Mouse (Mus musculus) mouse embryonic stem cell (cell line): ENCODE data around the gene Cd300lf.

ENCODE experiments used
- in situ Hi-C, 2 experiments: fragments of 300-500 bp; cut with MboI; formaldehyde crosslinking; loops; 1 replicate in 1 of 2; 3 replicates in 1 of 2; pipeline ENCODE4 v1.14.3; 2019 to 2020; ENCODE audit warnings: low sequenced_read_pairs in 2 of 2, low pct_unique_long_range_greater_than_20kb in 1 of 2, mixed read lengths in 1 of 2; ENCODE audit not compliant: unreplicated experiment in 1 of 2

The Cd300lf gene

GRCm38 (mm10) chr11:115133800-115134199 lies at the start of gene Cd300lf:
TSS of gene Cd300lf (minus strand) at chr11:115133992.
- in situ Hi-C loops, result no loop called here

GRCm38 (mm10) chr11:115181913-115182638 lies 48.3 kb upstream of the Cd300lf start:
- in situ Hi-C loops, result no loop called here

- in situ Hi-C loops, result no loop called here
Observed at GRCm38 (mm10) chr11:115179881-115180280, 46.1 kb upstream of the Cd300lf start.

DNA sequence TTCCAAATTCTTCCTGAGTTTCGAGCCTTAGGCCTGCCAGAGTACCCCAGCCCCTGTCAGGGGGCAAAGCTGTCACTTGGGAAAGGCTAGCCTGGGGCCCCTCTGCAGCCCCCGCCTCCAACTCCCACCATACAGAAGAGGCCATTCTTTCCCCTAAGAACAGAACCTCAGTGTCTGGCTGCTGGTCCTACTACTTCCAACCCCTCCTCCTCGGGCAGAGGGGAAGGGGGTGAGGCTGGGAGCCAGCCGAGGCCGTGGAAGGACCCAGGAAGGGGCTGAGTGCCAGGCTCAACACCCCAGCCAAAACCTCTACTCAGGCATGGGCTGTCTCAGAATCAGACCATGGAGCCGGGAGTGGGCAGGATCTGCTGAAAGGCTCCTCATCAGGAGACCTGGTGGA lies 45.4 kb upstream of the Cd300lf start:
- in situ Hi-C loops, result no loop called here

- in situ Hi-C loops, result no loop called here
Observed at GRCm38 (mm10) chr11:115178766-115179165, 45.0 kb upstream of the Cd300lf start.

- in situ Hi-C loops, result no loop called here
Observed at GRCm38 (mm10) chr11:115177559-115178195, 43.9 kb upstream of the Cd300lf start.

- in situ Hi-C loops, result no loop called here
Observed at GRCm38 (mm10) chr11:115176399-115177190, 42.8 kb upstream of the Cd300lf start.

GRCm38 (mm10) chr11:115173549-115174339 lies 40.0 kb upstream of the Cd300lf start:
- in situ Hi-C loops, result loop anchor here in 1 of 2 experiments (25.0 kb wide), 1 partner anchor 89 kb away; the partner anchor contains the start of gene Grin2c

DNA sequence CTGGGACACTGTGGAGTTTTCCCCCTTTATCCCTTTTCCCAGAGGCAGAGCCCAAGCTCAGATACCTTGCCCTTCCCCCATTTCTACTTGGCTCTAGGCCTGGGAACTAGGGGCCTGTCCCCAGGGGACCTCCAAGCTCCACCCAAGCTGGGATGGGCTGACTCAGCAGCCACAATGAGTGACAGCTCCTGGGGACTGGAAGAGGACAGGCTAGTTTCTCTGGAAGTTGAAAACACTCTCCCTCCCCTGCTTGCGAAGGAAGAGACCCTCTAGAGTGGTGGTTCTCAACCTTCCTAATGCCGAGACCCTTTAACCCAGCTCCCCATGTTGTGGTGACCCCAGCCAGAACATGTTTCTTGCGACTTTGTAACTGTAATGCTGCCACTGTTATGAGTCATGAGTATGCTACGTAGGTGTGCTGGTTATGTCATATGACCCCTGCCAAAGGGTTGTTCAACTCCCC lies 39.1 kb upstream of the Cd300lf start:
- in situ Hi-C loops, result loop anchor here in 1 of 2 experiments (25.0 kb wide), 1 partner anchor 89 kb away; the partner anchor contains the start of gene Grin2c

DNA sequence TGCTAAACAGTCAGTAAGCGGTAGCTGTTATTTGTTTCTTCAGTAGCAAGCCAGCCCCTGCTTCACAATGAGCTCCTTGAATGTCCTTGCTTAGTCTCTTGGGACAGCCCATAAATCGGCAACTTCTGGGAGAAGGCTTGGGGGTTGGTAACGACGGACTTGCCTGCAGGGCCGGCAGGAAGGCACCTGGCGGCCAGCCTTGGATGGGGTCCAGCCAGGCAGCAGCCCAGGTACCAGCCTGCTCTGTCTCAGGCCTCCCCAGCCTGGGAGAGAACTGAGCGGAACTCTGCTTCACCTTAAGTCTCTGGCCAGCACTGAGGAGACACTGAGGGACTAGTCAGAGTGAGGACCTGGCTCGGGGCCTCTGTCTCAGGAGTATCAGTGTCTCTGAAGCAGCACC lies 37.3 kb upstream of the Cd300lf start:
- in situ Hi-C loops, result loop anchor here in 1 of 2 experiments (25.0 kb wide), 1 partner anchor 91 kb away; the partner anchor contains the start of gene Grin2c

- in situ Hi-C loops, result loop anchor here in 1 of 2 experiments (25.0 kb wide), 1 partner anchor 93 kb away; the partner anchor contains the start of gene Grin2c
Observed at GRCm38 (mm10) chr11:115169430-115169829, 35.6 kb upstream of the Cd300lf start.

DNA sequence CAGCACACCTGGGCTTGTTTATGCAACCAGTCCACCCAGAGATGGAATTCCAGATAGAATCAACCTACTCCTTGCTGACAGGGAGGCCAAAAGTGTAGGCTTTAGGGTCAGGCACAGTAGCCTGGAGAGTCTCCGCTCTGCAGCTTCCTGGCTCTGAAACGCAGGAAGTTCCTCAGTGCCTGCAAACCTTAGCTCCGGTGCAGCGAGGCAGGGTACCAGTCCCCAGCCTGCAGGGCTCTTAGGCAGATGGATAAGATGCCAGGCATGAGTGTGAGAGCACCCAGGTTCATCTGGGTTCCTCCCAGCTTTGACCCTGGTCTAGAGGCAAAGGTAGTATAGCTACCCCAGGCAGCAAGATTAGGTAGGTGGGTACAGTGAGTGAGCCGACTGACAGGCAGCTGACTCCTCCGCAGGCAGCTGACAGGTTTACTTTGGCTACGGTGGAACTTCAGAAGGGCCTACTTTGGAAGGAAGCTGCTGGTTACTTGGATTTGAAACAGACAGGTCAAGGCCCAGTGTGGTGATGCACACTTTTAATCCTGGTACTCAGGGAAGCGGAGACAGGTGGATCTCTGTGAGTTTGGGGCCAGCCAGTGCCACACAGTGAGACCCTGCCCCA lies 33.9 kb upstream of the Cd300lf start:
- in situ Hi-C loops, result loop anchor here in 1 of 2 experiments (25.0 kb wide), 1 partner anchor 95 kb away; the partner anchor contains the start of gene Grin2c

DNA sequence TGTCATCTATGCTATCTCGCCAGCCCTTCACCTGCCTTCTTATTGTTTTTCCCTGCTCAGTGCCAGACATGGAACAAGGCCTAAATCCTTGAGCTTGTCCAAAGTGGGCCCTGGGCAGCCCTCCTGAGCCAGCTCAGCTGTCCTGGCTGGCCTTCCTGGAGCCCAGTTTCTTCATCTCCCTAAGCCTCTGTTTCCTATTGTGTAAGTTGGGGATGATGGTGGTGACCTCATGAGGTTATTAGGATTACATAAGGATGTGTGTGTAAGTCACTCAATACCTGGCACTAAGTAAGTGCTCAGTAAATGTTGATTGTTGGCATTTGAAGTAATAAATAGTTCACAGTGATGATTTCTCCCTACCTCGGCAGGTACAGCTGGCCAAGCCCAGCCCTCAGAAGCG lies 33.0 kb upstream of the Cd300lf start:
- in situ Hi-C loops, result loop anchor here in 1 of 2 experiments (25.0 kb wide), 1 partner anchor 96 kb away; the partner anchor contains the start of gene Grin2c

DNA sequence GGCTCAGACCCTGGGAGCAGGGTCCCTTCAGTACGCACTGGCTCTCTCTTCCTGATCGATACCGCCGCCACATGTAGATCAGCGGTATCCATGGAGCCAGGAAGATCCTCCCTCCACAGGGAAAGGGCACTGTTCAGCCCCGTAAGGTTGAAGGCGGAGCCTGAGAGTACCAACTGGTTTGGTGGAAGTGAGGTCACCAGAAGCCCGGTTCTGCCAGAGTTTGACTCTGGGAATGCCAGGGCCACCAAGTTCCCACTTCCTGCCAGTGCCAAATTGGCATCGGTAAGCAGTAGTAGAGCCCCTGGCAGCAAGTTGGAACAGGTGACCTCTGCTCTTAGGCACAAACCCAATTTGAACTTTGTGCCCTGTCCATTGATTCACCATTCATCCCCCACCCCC lies 31.2 kb upstream of the Cd300lf start:
- in situ Hi-C loops, result loop anchor here in 1 of 2 experiments (25.0 kb wide), 1 partner anchor 97 kb away; the partner anchor contains the start of gene Grin2c

DNA sequence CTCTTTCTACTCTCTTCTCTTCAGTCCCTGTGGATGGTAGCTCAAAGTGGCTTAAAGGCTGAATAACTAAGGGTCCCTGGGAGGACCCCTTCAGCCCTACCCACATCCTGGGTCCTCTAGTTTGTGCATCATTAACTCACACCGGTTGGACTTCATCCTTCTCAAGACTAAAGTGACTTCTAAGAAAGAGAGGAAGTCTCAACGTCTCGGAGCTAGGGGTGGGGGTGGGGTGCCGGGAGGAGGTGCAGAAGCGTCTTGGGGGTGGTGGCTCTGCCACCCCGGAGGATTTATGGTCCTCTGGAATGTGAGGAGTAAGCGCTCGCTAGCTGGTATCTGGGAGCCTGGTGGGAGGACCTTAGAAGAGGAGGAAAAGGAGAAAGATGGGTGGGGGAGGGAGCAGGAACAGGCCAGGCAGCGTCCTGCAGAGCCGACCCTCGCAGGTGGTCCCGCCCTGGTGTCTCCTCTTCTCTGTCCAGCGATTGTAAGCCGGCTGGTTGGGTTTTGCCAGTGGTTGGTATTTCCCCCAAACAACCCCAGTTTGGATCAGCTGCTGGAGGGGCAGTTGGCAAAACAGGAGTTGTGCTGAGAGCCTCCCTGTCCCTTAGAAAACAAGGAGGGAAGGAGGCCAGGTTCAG lies 30.7 kb upstream of the Cd300lf start:
- in situ Hi-C loops, result loop anchor here in 1 of 2 experiments (25.0 kb wide), 1 partner anchor 98 kb away; the partner anchor contains the start of gene Grin2c

DNA sequence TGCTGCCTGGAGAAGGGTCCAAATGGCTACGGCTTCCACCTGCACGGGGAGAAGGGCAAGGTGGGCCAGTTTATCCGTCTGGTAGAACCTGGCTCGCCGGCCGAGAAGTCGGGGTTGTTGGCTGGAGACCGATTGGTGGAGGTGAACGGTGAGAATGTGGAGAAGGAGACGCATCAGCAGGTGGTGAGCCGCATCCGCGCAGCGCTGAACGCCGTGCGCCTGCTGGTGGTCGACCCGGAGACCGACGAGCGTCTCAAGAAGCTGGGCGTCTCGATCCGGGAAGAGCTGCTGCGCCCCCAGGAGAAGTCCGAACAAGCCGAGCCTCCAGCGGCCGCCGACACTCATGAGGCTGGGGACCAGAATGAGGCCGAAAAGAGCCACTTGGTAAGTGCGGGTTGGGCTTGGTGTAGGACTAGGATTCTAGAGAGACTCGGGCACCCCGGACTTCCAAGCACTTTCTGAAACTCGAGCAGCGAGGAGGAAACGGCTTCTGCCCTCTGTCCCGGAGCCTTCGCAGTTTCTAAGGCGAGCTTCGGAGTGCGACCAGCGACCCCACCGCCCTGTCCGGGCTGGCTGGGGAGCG lies 29.9 kb upstream of the Cd300lf start:
- in situ Hi-C loops, result loop anchor here in 1 of 2 experiments (25.0 kb wide), 1 partner anchor 99 kb away; the partner anchor contains the start of gene Grin2c
